Mouse (Mus musculus) limb, embryonic 11.5 days (tissue): ENCODE measurements around the gene Utrn. TPM values are rescaled to one million over a fixed set of nuclear protein-coding genes. Genes with fewer than 3 reads are reported as not detected.

ENCODE experiments used
- ATAC-seq: fragments of 200-750 bp; cut with Nextera tagmentation; 2 replicates; pipeline ENCODE4 v1.8.0; 2017; ENCODE audit warnings: low read depth; ENCODE audit not compliant: insufficient number of reproducible peaks, low FRiP score, low TSS enrichment
- DNase-seq: peaks from one replicate; pipeline ENCODE4 v3.0.0-alpha.2; 2015; ENCODE audit warnings: low spot score
- H3K27ac ChIP-seq: fragments of 300-500 bp; sonication (generic); replicated peaks from 2 replicates; pipeline ENCODE4 v1.5.1; 2014; ENCODE audit warnings: low read depth, mild to moderate bottlenecking, low read length
- H3K27me3 ChIP-seq: fragments of 300-500 bp; sonication (generic); 2 replicates; pipeline ENCODE4 v1.6.1; 2014; ENCODE audit warnings: mild to moderate bottlenecking, low read length, mixed read lengths; ENCODE audit not compliant: control insufficient read depth, insufficient read depth
- H3K36me3 ChIP-seq: fragments of 300-500 bp; sonication (generic); 2 replicates; pipeline ENCODE4 v1.6.1; 2014; ENCODE audit warnings: mild to moderate bottlenecking, low read length, moderate library complexity, mixed read lengths; ENCODE audit not compliant: control insufficient read depth, insufficient read depth
- H3K4me1 ChIP-seq: fragments of 300-500 bp; sonication (generic); 2 replicates; pipeline ENCODE4 v1.6.1; 2014; ENCODE audit warnings: low read length, mixed read lengths; ENCODE audit not compliant: control insufficient read depth, insufficient read depth
- H3K4me2 ChIP-seq: fragments of 300-500 bp; sonication (generic); 2 replicates; pipeline ENCODE4 v1.6.1; 2014; ENCODE audit warnings: low read depth, mild to moderate bottlenecking, moderate library complexity; ENCODE audit not compliant: severe bottlenecking
- H3K4me3 ChIP-seq: fragments of 300-500 bp; sonication (generic); 2 replicates; pipeline ENCODE4 v1.5.1; 2014; ENCODE audit warnings: low read depth, low read length
- H3K9ac ChIP-seq: fragments of 300-500 bp; sonication (generic); 2 replicates; pipeline ENCODE4 v1.6.1; 2014; ENCODE audit warnings: mild to moderate bottlenecking, low read length
- H3K9me3 ChIP-seq: fragments of 300-500 bp; sonication (generic); 2 replicates; pipeline ENCODE4 v1.6.1; 2016; ENCODE audit warnings: low read length; ENCODE audit not compliant: control insufficient read depth
- WGBS: fragments of 180-500 bp; shearing (Covaris S2); extraction: QIAGEN DNeasy Blood & Tissue Kit; methylation state at CpG from one replicate; pipeline ENCODE4 v1.1.7; 2014; 5-methylcytosine and 5-hydroxymethylcytosine counted together
- polyA plus RNA-seq: library from polyadenylated mRNA; unstranded; fragments of >200 nt; fragmentation: Nextera tagmentation; extraction: Ambion mirVana; gene quantifications from 2 replicates; pipeline ENCODE4 v1.2.1, GENCODE M21; 2014

Utrn gene
- polyA plus RNA-seq, 1 experiment from 2014 or later = 41.0 TPM

GRCm38 (mm10) chr10:12867733-12868188, 1.4 kb downstream of the Utrn start:
- WGBS = under 1% methylated on average over 12 of the region's 12 CpGs
- H3K9me3 ChIP-seq = no peaks in the 10 kb centered on the region
- peak overlapping the region; percentile 58 for H3K4me3 ChIP-seq
- H3K27me3 ChIP-seq = no peaks in the 10 kb centered on the region
- H3K4me2 ChIP-seq = peak overlapping the region; percentile 87
- no peaks in the 10 kb centered on the region for H3K36me3 ChIP-seq
- H3K27ac ChIP-seq = peak overlapping the region; percentile 88; the same call in 1 of the 2 replicates
- DNase-seq = no peak
- ATAC-seq = peak; percentile 24
- H3K4me1 ChIP-seq = 0 out of 2 replicates have a peak, but pooled peaks cover 3% of the 10 kb centered on the region
- H3K9ac ChIP-seq = peak overlapping the region; percentile 86; the same call in 1 of the 2 replicates

GRCm38 (mm10) chr10:12866971-12867732, 2.0 kb downstream of the Utrn start:
- WGBS = 2% methylated on average over 28 of the region's 28 CpGs
- DNase-seq = peak; percentile 65
- H3K9me3 ChIP-seq = no peaks in the 10 kb centered on the region
- peak overlapping the region; percentile 58 for H3K4me3 ChIP-seq
- peak overlapping the region; percentile 1; the same call in 1 of the 2 replicates for H3K9ac ChIP-seq
- no peak overlapping the region for H3K27ac ChIP-seq
- ATAC-seq = no peak
- 0 out of 2 replicates have a peak, but pooled peaks cover 3% of the 10 kb centered on the region for H3K4me1 ChIP-seq
- no peaks in the 10 kb centered on the region for H3K36me3 ChIP-seq
- peak overlapping the region; percentile 87 for H3K4me2 ChIP-seq
- H3K27me3 ChIP-seq = no peaks in the 10 kb centered on the region

- H3K27me3 ChIP-seq = no peaks in the 10 kb centered on the region
- no peak overlapping the region for H3K9ac ChIP-seq
- H3K9me3 ChIP-seq = no peaks in the 10 kb centered on the region
- no peak for DNase-seq
- no peak overlapping the region for H3K4me2 ChIP-seq
- no peak overlapping the region for H3K4me3 ChIP-seq
- H3K36me3 ChIP-seq = 0 out of 2 replicates have a peak, but pooled peaks cover 2% of the 10 kb centered on the region
- 0 out of 2 replicates have a peak, but pooled peaks cover 3% of the 10 kb centered on the region for H3K4me1 ChIP-seq
- no peak overlapping the region for H3K27ac ChIP-seq
- no peak for ATAC-seq
- 92% methylated on average over 6 of the region's 6 CpGs for WGBS
Observed at GRCm38 (mm10) chr10:12865201-12865600, 4.0 kb downstream of the Utrn start.

DNA sequence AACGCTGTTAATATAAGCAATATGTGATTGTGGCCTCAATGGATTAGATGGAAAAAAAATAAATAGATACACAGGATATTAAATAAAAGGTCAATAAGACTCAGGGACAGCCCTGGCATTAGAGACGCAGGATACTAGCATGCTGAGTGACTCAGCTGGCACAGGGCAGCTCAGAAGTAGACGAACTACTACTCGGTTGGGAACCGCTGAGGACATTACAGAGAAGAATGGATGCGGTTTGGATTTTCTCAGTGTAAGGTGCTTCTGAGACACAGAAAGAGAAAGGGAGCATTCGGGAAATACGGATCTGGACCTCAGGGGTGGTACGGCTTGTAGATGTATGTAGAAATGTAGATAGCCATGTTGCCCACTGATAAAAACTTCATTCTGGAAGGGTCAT, 5.6 kb downstream of the Utrn start:
- no peak overlapping the region for H3K4me3 ChIP-seq
- ATAC-seq (no peak), DNase-seq (no peak)
- H3K9ac ChIP-seq = no peak overlapping the region
- H3K4me2 ChIP-seq = no peak overlapping the region
- H3K4me1 ChIP-seq = 0 out of 2 replicates have a peak, but pooled peaks cover 3% of the 10 kb centered on the region
- WGBS = 93% methylated on average over 9 of the region's 9 CpGs
- peaks cover 2% of the 10 kb centered on the region; the same call in 1 of the 2 replicates for H3K36me3 ChIP-seq
- H3K27me3 ChIP-seq = no peaks in the 10 kb centered on the region
- H3K9me3 ChIP-seq = no peaks in the 10 kb centered on the region
- no peak overlapping the region for H3K27ac ChIP-seq

GRCm38 (mm10) chr10:12862047-12862446, 7.1 kb downstream of the Utrn start:
- Histone ChIP-seq H3K9me3 (no peaks in the 10 kb centered on the region), H3K27me3 (no peaks in the 10 kb centered on the region), H3K9ac (no peak overlapping the region), H3K36me3 (peaks cover 2% of the 10 kb centered on the region; the same call in 1 of the 2 replicates), H3K27ac (no peak overlapping the region), H3K4me3 (no peak overlapping the region), H3K4me1 (no peaks in the 10 kb centered on the region), H3K4me2 (no peak overlapping the region)
- 74% methylated on average over 8 of the region's 8 CpGs for WGBS
- DNase-seq = no peak
- ATAC-seq = no peak

GRCm38 (mm10) chr10:12861381-12861780, 7.8 kb downstream of the Utrn start:
- 79% methylated on average over 2 of the region's 2 CpGs for WGBS
- no peaks in the 10 kb centered on the region for H3K27me3 ChIP-seq
- H3K27ac ChIP-seq = no peak overlapping the region
- no peaks in the 10 kb centered on the region for H3K4me1 ChIP-seq
- no peak overlapping the region for H3K4me3 ChIP-seq
- peaks cover 2% of the 10 kb centered on the region; the same call in 1 of the 2 replicates for H3K36me3 ChIP-seq
- no peaks in the 10 kb centered on the region for H3K9me3 ChIP-seq
- no peak overlapping the region for H3K4me2 ChIP-seq
- DNase-seq (no peak), ATAC-seq (no peak)
- no peak overlapping the region for H3K9ac ChIP-seq

DNA sequence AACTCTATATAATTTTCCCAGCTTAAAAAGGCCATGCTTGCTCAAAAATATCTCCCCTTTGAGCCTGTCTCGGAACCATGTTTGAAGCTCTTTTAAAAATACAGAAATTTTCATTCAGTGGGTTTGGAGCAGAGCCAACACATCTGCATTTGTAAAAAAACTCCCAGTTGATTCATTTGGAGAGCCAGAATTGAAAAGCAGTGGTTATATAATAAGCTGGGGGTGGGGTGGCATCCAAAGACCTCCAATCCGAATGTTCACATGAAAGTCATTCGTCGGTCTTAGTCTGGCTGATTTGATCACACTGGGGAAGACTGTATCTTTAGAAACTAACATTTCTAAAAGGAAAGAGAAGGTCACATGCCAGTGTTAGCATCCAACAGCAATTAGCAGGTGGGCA, 8.4 kb downstream of the Utrn start:
- 90% methylated on average over 4 of the region's 4 CpGs for WGBS

GRCm38 (mm10) chr10:12860331-12860730, 8.8 kb downstream of the Utrn start:
- Histone ChIP-seq H3K27me3 (no peaks in the 10 kb centered on the region), H3K4me1 (no peaks in the 10 kb centered on the region), H3K9ac (no peak overlapping the region), H3K27ac (no peak overlapping the region), H3K4me2 (no peak overlapping the region), H3K36me3 (peaks cover 2% of the 10 kb centered on the region; the same call in 1 of the 2 replicates), H3K9me3 (no peaks in the 10 kb centered on the region), H3K4me3 (no peak overlapping the region)
- DNase-seq (no peak), ATAC-seq (no peak)
- WGBS = 80% methylated on average over 7 of the region's 7 CpGs

More for the DNA sequence above, 8.4 kb downstream of the Utrn start:
- Histone ChIP-seq H3K27ac (no peak overlapping the region), H3K27me3 (no peaks in the 10 kb centered on the region), H3K4me2 (no peak overlapping the region), H3K4me3 (no peak overlapping the region), H3K9ac (no peak overlapping the region), H3K9me3 (no peaks in the 10 kb centered on the region), H3K4me1 (no peaks in the 10 kb centered on the region), H3K36me3 (peaks cover 2% of the 10 kb centered on the region; the same call in 1 of the 2 replicates)
- no peak for DNase-seq
- ATAC-seq = no peak
